16 mouse cellular contexts compared by ENCODE assay signal in the genomic region with DNA sequence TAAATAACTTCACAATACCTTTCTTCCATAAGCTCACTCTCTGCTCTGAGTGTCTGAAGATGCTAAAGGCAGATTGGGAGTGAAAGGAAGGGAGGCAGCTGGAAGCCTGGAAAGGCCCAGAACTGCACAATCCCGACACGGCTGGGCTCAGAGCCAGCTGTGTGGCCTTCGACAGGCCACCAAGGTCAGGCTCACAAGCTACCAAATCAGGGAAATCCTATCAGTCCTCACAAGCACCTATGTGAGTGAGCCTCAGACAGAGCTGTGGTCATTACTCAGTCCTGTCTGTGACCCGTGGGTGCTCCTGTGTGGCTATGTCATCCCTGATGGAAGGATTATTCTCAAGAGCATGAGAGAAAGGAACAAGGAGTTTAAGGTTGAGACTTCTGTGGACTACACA. TPM values are rescaled to one million over a fixed set of nuclear protein-coding genes. Genes with fewer than 3 reads are reported as not detected.
DNase-seq lines count a peak whose midpoint lies in the region; ATAC-seq and TF ChIP-seq lines count a peak whose summit lies in the region.
"Had no signal": no experiment of that assay in that cellular context is flagged by ENCODE, and none has a peak within 500 bp of the region (broad histone marks: within the 10 kb centered on the region; RNA-seq: fewer than 3 reads in every experiment).

No protein-coding gene starts in this region.

- ATAC-seq in kidney, embryonic 16.5 days (ENCODE audit: low FRiP score, low TSS enrichment) = no peak
- no peak for ATAC-seq in heart, embryonic 13.5 days (ENCODE audit: extremely low read depth, insufficient number of reproducible peaks, low FRiP score, low TSS enrichment)
- 0 out of 2 replicates have a peak, but pooled peaks have one; percentile 38 for ATAC-seq in stomach, postnatal 0 days (ENCODE audit: low FRiP score, low TSS enrichment)
- ATAC-seq in activated CD4-positive, CD25-positive, alpha-beta regulatory T cell, adult 4 months = no peak
- ATAC-seq: forebrain, postnatal 0 days; intestine, postnatal 0 days had no signal

- H3K27ac ChIP-seq in kidney, embryonic 16.5 days (ENCODE audit: low read length) = no peak overlapping the region
- peak overlapping the region; percentile 80 for H3K27ac ChIP-seq in heart, embryonic 13.5 days (replicated peaks)
- H3K27ac ChIP-seq in stomach, postnatal 0 days (replicated peaks) = no peak overlapping the region
- H3K27ac ChIP-seq: hindbrain, embryonic 15.5 days; liver, embryonic 15.5 days; midbrain, embryonic 10.5 days; neural tube, embryonic 12.5 days had no signal

- no peak overlapping the region for H3K4me2 ChIP-seq in kidney, embryonic 16.5 days (replicated peaks; ENCODE audit: low read depth, low read length)
- no peak overlapping the region for H3K4me2 ChIP-seq in heart, embryonic 13.5 days
- no peak overlapping the region for H3K4me2 ChIP-seq in stomach, postnatal 0 days (replicated peaks; ENCODE audit: low read depth)
- H3K4me2 ChIP-seq: hindbrain, embryonic 15.5 days; liver, embryonic 15.5 days; neural tube, embryonic 12.5 days had no signal

- no peak overlapping the region for H3K9ac ChIP-seq in kidney, embryonic 16.5 days (replicated peaks; ENCODE audit: low read length)
- no peak overlapping the region; the same call in 1 of the 2 replicates for H3K9ac ChIP-seq in heart, embryonic 13.5 days
- H3K9ac ChIP-seq in stomach, postnatal 0 days (ENCODE audit: low read length) = no peak overlapping the region
- H3K9ac ChIP-seq: forebrain, postnatal 0 days; hindbrain, embryonic 15.5 days; liver, embryonic 15.5 days; neural tube, embryonic 12.5 days had no signal

- peak; percentile 21 to 55 for DNase-seq in kidney, postnatal 36 days
- peak; percentile 77 for DNase-seq in adrenal gland, postnatal 14 days
- DNase-seq in stomach, postnatal 0 days (ENCODE audit: low spot score) = no peak
- DNase-seq in right cerebral cortex, postnatal 36 days (ENCODE audit: low spot score in 2 of 2) = no peak
- DNase-seq: cerebellum, postnatal 10 days; forebrain, postnatal 0 days; kidney, postnatal 4 days; retina, postnatal 1 day had no signal

- H3K4me1 ChIP-seq in kidney, embryonic 16.5 days (ENCODE audit: insufficient read depth, low read length) = peaks cover 23% of the 10 kb centered on the region; the same call in 1 of the 2 replicates
- peaks cover 56% of the 10 kb centered on the region for H3K4me1 ChIP-seq in heart, embryonic 13.5 days
- no peaks in the 10 kb centered on the region for H3K4me1 ChIP-seq in stomach, postnatal 0 days (replicated peaks; ENCODE audit: control insufficient read depth, insufficient read depth)
- H3K4me1 ChIP-seq: hindbrain, embryonic 15.5 days; liver, embryonic 15.5 days; neural tube, embryonic 12.5 days had no signal

- 68% methylated on average over 4 of the region's 4 CpGs for WGBS in kidney, embryonic 16.5 days
- 32% methylated on average over 4 of the region's 4 CpGs for WGBS in heart, embryonic 13.5 days
- WGBS in stomach, postnatal 0 days = 80% methylated on average over 4 of the region's 4 CpGs

- no peaks in the 10 kb centered on the region for H3K36me3 ChIP-seq in kidney, embryonic 16.5 days (ENCODE audit: insufficient read depth, low read length)
- peaks cover 9% of the 10 kb centered on the region for H3K36me3 ChIP-seq in heart, embryonic 13.5 days
- 0 out of 2 replicates have a peak, but pooled peaks cover 2% of the 10 kb centered on the region for H3K36me3 ChIP-seq in stomach, postnatal 0 days (ENCODE audit: control insufficient read depth, insufficient read depth, low read length)
- H3K36me3 ChIP-seq: hindbrain, embryonic 15.5 days; liver, embryonic 15.5 days had no signal

- no peak for TF ChIP-seq CTCF in stomach, postnatal 0 days (IDR thresholded peaks at IDR 0.05; ENCODE audit: low read depth)

- no peak for TF ChIP-seq EP300 in stomach, postnatal 0 days (optimal IDR thresholded peaks at IDR 0.05)

- no peak overlapping the region for H3K4me3 ChIP-seq in kidney, embryonic 16.5 days (ENCODE audit: low read length)
- H3K4me3 ChIP-seq in heart, embryonic 13.5 days = no peak overlapping the region
- no peak overlapping the region for H3K4me3 ChIP-seq in stomach, postnatal 0 days (ENCODE audit: low read depth, low read length)
- H3K4me3 ChIP-seq: hindbrain, embryonic 15.5 days; liver, embryonic 15.5 days; midbrain, embryonic 10.5 days; neural tube, embryonic 12.5 days had no signal

- no peaks in the 10 kb centered on the region for H3K27me3 ChIP-seq in kidney, embryonic 16.5 days (ENCODE audit: insufficient read depth, low read length)
- no peaks in the 10 kb centered on the region for H3K27me3 ChIP-seq in heart, embryonic 13.5 days (replicated peaks)
- no peaks in the 10 kb centered on the region for H3K27me3 ChIP-seq in stomach, postnatal 0 days (ENCODE audit: control insufficient read depth, insufficient read depth, low read length)
- H3K27me3 ChIP-seq: hindbrain, embryonic 15.5 days; liver, embryonic 15.5 days; neural tube, embryonic 12.5 days had no signal

- H3K9me3 ChIP-seq in kidney, embryonic 16.5 days (ENCODE audit: low read length) = no peaks in the 10 kb centered on the region
- no peaks in the 10 kb centered on the region for H3K9me3 ChIP-seq in heart, embryonic 13.5 days
- H3K9me3 ChIP-seq in stomach, postnatal 0 days (ENCODE audit: control insufficient read depth, low read length) = no peaks in the 10 kb centered on the region
- H3K9me3 ChIP-seq: hindbrain, embryonic 15.5 days; liver, embryonic 15.5 days; midbrain, embryonic 10.5 days; neural tube, embryonic 12.5 days had no signal

RNA-seq across cellular contexts. Expression of gene Stk39, which starts 19.7 kb away (rescaled TPM):
- polyA plus RNA-seq in kidney, embryonic 16.5 days (2015; fragmentation: Nextera tagmentation; extraction: Ambion mirVana) = 11.7 and 14.9 TPM in 2 replicates
- 61.9 and 62.4 TPM in 2 replicates for total RNA-seq in adrenal gland, postnatal 14 days (2021)
- polyA plus RNA-seq in heart, embryonic 13.5 days (2015; fragmentation: Nextera tagmentation; extraction: Ambion mirVana) = 49.6 and 51.5 TPM in 2 replicates
- 20.9 and 23.6 TPM in 2 replicates for polyA plus RNA-seq in stomach, postnatal 0 days (2015; fragmentation: Nextera tagmentation; extraction: Ambion mirVana)
- 10 to 100 TPM; 14.6 to 15.9 TPM for polyA plus RNA-seq in activated CD4-positive, CD25-positive, alpha-beta regulatory T cell, adult 4 months (2017; shearing (Covaris generic))

Comparison
In these comparisons a context has a peak if more than half of its experiments do, and no peak if none do; other contexts are left out.
1. DNase-seq: peak in kidney, postnatal 36 days (2 of 2) and adrenal gland, postnatal 14 days (single experiment); none in stomach, postnatal 0 days (single experiment) and right cerebral cortex, postnatal 36 days (0 of 2).